Mouse (Mus musculus): ENCODE measurements around the gene Gmpr.

Gmpr gene

GRCm38 (mm10) chr13:45539205-45539568 is 31.9 kb downstream of the Gmpr start:
- DNase-seq (ENCODE audit: low spot score), result peak; percentile 85

- DNase-seq (ENCODE audit: low spot score), result no peak
Measured at GRCm38 (mm10) chr13:45545974-45546373, 38.7 kb downstream of the Gmpr start.

- DNase-seq (ENCODE audit: low spot score), result no peak
Measured at GRCm38 (mm10) chr13:45546946-45547345, 39.7 kb downstream of the Gmpr start.

GRCm38 (mm10) chr13:45547549-45547948 is 40.3 kb downstream of the Gmpr start:
- DNase-seq (ENCODE audit: low spot score), result no peak

- DNase-seq (ENCODE audit: low spot score), result no peak
Measured at GRCm38 (mm10) chr13:45553674-45554073, 46.4 kb downstream of the Gmpr start.

- no peak for DNase-seq (ENCODE audit: low spot score)
Measured at GRCm38 (mm10) chr13:45558367-45558766, 51.1 kb downstream of the Gmpr start.

GRCm38 (mm10) chr13:45559258-45559657 is 52.0 kb downstream of the Gmpr start:
- no peak for DNase-seq (ENCODE audit: low spot score)

- DNase-seq (ENCODE audit: low spot score), result no peak
Measured at GRCm38 (mm10) chr13:45560543-45560942, 53.3 kb downstream of the Gmpr start.

GRCm38 (mm10) chr13:45562011-45562410 is 54.8 kb downstream of the Gmpr start:
- DNase-seq (ENCODE audit: low spot score), result no peak

GRCm38 (mm10) chr13:45564946-45565345 is 57.7 kb downstream of the Gmpr start:
- no peak for DNase-seq (ENCODE audit: low spot score)

GRCm38 (mm10) chr13:45569932-45570331 is 62.7 kb downstream of the Gmpr start:
- DNase-seq (ENCODE audit: low spot score), result no peak

GRCm38 (mm10) chr13:45571795-45572262 is 64.6 kb downstream of the Gmpr start:
- peak; percentile 88 for DNase-seq (ENCODE audit: low spot score)

GRCm38 (mm10) chr13:45572768-45573167 is 65.5 kb downstream of the Gmpr start:
- peak; percentile 86 for DNase-seq (ENCODE audit: low spot score)

GRCm38 (mm10) chr13:45576185-45576584 is 68.9 kb downstream of the Gmpr start:
- peak; percentile 70 for DNase-seq (ENCODE audit: low spot score)

- DNase-seq (ENCODE audit: low spot score), result no peak
Measured at GRCm38 (mm10) chr13:45577366-45577765, 70.1 kb downstream of the Gmpr start.

- peak; percentile 66 for DNase-seq (ENCODE audit: low spot score)
Measured at GRCm38 (mm10) chr13:45577784-45578183, 70.5 kb downstream of the Gmpr start.

- DNase-seq (ENCODE audit: low spot score), result no peak
Measured at GRCm38 (mm10) chr13:45579751-45580150, 72.5 kb downstream of the Gmpr start.

- DNase-seq (ENCODE audit: low spot score), result no peak
Measured at GRCm38 (mm10) chr13:45582294-45582693, 75.0 kb downstream of the Gmpr start.

- DNase-seq (ENCODE audit: low spot score), result no peak
Measured at GRCm38 (mm10) chr13:45583061-45583460, 75.8 kb downstream of the Gmpr start.

GRCm38 (mm10) chr13:45590898-45591297 is 83.7 kb downstream of the Gmpr start:
- no peak for DNase-seq (ENCODE audit: low spot score)

- DNase-seq (ENCODE audit: low spot score), result no peak
Measured at GRCm38 (mm10) chr13:45593914-45594313, 86.7 kb downstream of the Gmpr start.

- DNase-seq (ENCODE audit: low spot score), result no peak
Measured at GRCm38 (mm10) chr13:45595416-45595815, 88.2 kb downstream of the Gmpr start.

- DNase-seq (ENCODE audit: low spot score), result no peak
Measured at GRCm38 (mm10) chr13:45599831-45600230, 92.6 kb downstream of the Gmpr start.

GRCm38 (mm10) chr13:45600443-45600842 is 93.2 kb downstream of the Gmpr start:
- DNase-seq (ENCODE audit: low spot score), result no peak

Data from testis, postnatal 10 days (tissue).